20 mouse cellular contexts compared by ENCODE assay signal in the genomic region with DNA sequence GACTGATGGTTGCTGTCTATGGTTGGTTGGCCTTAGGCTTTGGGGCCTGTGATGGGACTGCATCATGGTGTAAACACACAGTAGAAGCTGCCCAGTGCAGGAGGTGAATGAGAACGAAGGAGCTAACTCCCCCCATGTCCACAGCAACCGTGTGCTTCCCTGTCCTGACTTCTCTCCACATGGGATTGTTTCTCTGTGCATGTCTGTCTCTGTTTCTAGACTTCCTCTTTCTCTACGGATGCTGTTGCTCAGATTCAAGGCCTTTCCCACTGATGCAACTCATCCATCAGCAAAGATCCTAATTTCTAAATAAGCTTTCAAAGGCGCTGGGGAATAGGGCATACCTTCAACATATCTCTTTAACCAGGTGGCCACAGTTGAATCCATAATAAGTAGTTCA. TPM values are rescaled to one million over a fixed set of nuclear protein-coding genes. Genes with fewer than 3 reads are reported as not detected.
A peak's percentile ranks its signal among the peaks of the same experiment; 100 is the strongest.
DNase-seq lines count a peak whose midpoint lies in the region; ATAC-seq lines count a peak whose summit lies in the region.
"Had no signal": no experiment of that assay in that cellular context is flagged by ENCODE, and none has a peak within 500 bp of the region (broad histone marks: within the 10 kb centered on the region; RNA-seq: fewer than 3 reads in every experiment).

No protein-coding gene starts in this region.

- peak; percentile 84 for ATAC-seq in granulocyte monocyte progenitor cell, adult 5-6 weeks (replicated peaks; ENCODE audit: poor library complexity, severe bottlenecking)
- peak; percentile 72 for ATAC-seq in megakaryocyte progenitor cell, adult 5-6 weeks (replicated peaks; ENCODE audit: poor library complexity)
- ATAC-seq: activated CD4-positive, CD25-positive, alpha-beta regulatory T cell, adult 4 months; CD4-positive, CD25-positive, alpha-beta regulatory T cell, adult 4 months; forebrain, embryonic 13.5 days; forebrain, embryonic 15.5 days; Patski had no signal

- peak; percentile 64 for DNase-seq in heart, adult 11 months
- no peak for DNase-seq in heart, adult 8-10 months (ENCODE audit: low spot score)
- no peak for DNase-seq in thymus, postnatal 4 days
- DNase-seq: adrenal gland, adult 8-10 months; adrenal gland, postnatal 14 days; adrenal gland, postnatal 36 days; B cell, adult 2 months; cerebellum, adult 11-12 months; cerebellum, adult 2 months; cerebellum, adult 9-10 months; cerebellum, postnatal 10 days; cerebellum, postnatal 25 days had no signal

RNA-seq across cellular contexts. Expression of a gene that starts 3.4 kb away (rescaled TPM):
- not detected for total RNA-seq in heart, adult 8-10 months (2022)
- not detected in 2 replicates for total RNA-seq in granulocyte monocyte progenitor cell, adult 5-6 weeks (2014; fragmentation: Nextera tagmentation)
- 1.6 and 3.6 TPM in 2 replicates for total RNA-seq in granulocyte monocyte progenitor cell, adult 5-6 weeks (2017)
- 0.46 TPM in 1 of 2 replicates, not detected in the other for total RNA-seq in megakaryocyte progenitor cell, adult 5-6 weeks (2015)
- 0.75 and 1.7 TPM in 2 replicates for total RNA-seq in megakaryocyte progenitor cell, adult 5-6 weeks (2017)
- total RNA-seq: adrenal gland, adult 18-20 months; adrenal gland, postnatal 14 days; adrenal gland, postnatal 36 days had no signal
